Mouse (Mus musculus): ENCODE measurements around the gene Bhlha15. TPM values are rescaled to one million over a fixed set of nuclear protein-coding genes. Genes with fewer than 3 reads are reported as not detected.

Bhlha15 gene
- 0.63 and 1.1 TPM in 2 replicates for total RNA-seq (2021)
- long read RNA-seq, experiment 1, partial matches to known transcripts = 0 of 1 reads
- long read RNA-seq, experiment 1, other reads (novel, unspliced or antisense) = 1 of 1 reads
- long read RNA-seq, experiment 2 = 0 reads

DNA sequence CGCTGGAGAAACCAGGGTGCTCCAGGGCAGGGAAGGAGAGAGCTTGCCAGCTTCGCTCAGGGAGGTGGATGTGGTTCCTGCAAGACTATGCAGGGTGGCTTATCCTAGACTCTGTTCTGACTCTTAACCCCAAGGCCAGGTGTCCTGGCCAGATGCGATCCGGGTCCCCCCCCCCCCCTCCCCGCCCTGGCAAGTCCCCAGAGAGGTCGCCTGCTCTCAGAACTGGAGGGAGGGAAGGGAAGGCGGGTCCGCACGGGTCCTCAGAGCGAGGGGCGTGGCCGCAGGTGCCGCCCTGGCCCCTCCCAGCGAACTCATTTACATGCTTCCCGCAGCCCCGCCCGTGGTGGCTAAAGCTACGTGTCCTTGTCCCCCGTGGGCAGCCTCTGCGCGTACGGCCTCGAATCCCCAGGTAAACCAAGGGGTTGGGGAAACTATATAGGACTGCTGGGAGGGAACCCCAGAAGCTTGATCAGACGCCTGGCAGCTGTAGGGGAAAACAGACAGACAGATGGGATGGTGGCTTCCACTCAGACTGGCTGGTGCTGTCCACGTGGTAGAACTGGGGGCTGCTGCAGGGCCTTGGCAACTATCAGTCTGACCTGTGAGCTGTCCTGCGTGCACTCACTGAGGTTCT is at the start of gene Bhlha15:
Gene Bhlha15 (plus strand): TSS at position 337 of the 634 bp plus-strand sequence.
- peak; percentile 80 for DNase-seq

DNA sequence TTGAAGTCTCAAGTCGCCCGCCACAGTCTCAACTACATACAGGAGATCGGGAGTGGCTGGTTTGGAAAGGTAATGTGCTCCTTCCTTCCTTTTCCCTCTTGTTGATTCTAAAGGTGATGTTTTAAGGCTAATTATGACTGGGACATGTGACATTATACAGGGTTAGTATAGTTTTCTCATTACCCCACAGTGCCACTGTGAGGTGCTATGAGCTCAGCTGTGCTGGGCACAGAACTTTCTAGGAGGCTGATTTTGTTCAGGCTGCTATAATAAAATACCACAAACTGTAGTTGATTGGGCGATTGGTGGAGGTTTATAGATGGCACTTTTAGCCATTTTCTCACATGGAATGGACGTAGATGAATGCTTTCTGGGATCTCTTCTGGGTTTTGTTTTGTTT is 46.6 kb upstream of the Bhlha15 start:
- no peak for DNase-seq

DNA sequence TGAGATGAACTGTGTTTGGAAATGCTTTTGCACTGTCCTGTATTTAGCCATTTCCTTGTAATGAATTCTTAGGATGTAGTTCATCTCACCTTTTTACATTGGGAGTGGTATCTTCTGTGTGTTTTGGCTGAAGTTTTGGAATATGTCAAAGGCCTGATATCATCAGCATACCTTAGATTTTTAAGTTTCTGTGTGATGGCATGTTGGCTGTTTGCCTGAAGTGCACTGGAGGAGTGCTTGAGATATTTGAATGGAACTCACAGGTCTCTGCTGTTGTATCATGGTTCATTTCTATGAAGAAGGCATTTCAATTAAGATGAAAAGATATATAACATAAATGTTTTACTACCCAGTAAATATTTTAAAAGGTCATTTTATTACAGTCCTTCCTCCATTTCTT is 43.2 kb upstream of the Bhlha15 start:
- no peak for DNase-seq

DNA sequence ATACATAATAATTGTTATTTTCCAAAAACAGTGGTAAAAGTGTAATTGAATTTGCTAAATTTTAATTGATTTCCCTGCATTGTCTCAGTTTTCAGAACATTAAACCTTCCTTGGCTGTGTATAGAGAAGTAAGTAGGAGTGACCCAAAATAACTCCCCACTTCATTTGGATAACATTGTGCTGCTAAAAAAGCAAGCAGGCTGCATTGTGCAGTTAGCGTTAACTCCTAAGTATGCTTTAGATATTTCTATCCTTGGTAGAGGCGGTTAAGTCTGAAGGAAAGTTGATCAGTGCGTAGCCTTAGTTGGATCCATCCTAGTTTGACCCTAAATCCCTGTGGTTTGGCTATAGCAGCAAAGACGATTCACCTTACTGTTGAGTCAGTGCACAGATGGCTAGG is 40.6 kb upstream of the Bhlha15 start:
- no peak for DNase-seq

DNA sequence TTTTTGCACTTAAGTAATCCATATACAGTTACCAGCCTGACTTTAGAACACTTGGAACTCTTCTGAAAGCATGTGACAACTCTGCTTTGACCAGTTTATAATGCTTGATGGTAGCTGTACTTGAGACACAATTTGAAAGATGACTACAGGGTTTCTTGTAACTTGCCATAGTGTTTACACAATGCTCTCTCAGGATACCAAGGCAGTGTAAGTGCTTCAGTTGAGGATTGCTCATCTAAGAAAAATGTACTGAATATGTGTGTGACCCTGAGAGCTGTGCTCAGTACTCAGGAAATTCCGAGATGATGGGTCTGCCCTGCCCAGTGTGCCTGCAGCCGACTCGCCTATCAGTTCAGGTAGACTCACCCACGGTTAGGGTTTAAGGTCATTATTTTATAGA is 38.8 kb upstream of the Bhlha15 start:
- DNase-seq = no peak

DNA sequence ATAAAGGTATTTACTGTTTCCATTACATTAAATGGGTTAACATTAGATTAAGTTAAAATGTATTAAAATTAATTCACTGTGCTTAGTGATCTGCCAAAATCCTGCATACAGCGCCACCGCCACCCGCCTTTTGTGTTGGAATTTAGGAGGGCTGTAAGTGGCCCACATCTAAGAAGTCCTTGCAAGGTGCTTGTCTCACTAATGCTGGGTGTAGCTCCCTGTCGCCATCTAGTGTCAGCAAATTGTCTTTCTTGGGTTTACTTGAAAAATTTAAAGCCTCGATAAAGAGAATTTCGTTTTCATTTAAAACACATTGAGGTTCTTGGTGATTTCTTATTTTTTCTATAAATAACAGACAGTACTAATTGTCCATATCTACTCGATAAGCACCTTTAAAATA is 35.6 kb upstream of the Bhlha15 start:
- peak; percentile 78 for DNase-seq

DNA sequence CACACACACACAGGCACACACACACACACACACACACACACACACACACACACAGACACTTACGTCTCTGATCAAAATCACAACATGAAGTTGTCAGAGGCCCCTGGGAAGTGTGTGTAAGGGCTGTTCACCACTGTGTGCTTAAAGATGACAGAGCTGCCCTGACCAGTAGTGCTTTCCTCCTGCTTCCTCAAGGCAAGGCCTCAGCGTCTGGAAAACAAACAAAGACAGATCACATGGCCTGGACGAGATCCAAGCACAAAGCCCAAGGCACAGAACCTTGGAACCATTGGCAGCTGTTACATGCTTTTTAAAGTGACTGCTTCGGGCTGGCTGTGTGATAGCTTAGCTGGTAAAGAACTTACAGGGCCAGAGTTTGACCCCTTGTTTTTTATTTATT is 31.5 kb upstream of the Bhlha15 start:
- peak; percentile 90 for DNase-seq

DNA sequence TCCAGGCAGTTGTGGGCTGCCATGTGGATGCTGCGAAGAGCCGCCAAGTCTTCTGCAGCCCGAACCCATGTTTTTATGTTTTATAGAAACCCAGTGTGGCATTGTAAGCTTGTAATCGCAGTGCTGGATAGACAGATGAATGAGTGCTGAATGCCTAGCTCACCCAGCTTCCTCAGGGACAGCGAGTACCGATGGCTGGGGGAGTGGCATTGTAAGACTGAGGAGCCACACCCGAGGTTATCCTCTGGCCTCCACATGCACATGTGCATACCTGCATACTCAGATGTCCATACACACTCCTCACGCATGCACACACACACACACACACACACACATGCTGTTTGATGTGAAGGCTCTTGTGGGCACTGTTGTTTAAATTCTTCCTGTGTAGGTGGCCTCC is 30.9 kb upstream of the Bhlha15 start:
- no peak for DNase-seq

DNA sequence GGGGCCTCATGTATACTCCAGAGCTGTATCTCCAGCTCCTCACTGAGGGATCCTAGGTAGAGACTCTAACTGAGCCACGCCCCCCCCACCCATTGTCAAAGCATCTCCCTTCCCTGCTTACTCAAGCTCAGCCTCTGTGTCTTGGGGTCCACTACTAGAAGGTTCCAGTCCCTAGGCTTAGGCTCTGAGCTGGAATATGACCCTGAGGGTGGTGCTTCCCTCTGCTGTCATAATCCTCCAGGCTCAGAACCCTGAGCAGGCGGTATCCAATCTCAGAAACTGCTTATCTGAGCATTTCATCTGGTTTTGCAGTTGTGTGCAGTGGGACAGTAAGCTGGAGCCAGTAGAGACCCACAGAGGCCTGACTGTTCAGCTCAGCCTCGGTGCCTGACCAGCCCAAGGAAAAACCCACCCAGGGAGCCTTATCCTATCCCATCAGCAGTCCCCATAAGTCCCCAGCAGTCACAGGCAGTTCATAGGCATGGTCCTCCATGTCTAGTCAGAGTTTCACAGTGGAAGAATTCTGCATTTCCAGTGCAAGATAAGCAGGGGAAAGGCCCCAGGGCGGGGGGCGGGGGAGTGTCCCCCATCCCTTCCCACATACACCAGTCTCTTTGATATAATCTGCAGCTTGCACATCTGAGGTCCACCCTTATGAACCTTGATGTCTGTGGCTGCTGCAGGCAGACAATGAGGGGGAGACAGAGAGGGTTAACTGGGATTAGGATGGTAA is 27.8 kb upstream of the Bhlha15 start:
- DNase-seq = no peak

DNA sequence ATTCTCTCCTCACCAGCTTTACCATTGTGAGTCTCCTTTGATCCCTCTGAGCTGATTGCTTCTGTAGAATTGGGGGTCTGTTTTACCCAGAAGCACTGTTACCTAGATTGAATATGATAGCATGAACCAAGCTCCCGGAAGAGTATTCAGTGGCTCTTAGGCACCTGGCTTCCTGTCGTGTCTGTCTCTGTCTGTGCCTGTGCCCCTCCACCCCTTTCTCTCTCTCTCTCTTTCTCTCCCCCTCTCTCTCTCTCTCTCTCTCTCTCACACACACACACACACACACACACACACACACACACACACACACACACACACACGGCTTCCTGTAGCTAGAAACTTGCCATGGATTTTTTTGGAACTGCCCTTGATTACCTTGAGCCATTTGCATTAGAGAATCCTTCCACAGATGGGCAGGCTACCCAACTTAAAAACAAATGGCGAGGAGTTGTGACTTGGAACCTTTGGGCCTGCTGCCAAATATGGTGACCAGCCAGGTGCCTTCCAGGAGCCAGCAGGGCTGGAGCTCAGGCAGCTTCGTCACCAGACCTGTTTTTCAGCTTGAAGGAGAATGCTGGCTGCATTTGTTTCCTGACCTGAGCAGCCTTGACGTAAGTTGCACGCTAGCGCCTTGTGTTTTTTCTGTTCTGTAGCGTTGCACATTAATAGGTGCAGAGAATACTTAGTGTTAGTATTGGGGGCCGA is 27.1 kb upstream of the Bhlha15 start:
- DNase-seq = peak; percentile 41

DNA sequence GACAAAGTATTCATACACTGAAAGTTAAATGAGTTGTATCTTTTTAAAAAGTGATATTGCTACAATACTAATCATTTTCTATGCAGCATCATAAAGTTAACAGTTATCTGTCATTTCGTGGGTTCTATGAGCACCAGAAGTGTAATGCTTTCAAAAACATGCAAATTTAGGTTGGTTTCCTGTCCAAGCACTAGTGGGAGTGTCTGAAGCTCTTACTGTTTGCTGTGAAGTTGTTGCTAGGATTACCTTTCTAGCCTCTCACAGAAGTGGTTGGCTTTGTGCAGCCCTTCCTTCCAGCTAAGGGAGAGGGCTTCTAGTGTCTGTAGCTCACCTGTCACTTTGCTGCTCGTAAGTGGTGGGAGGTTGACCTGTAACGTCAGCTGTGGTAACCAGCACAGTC is 24.3 kb upstream of the Bhlha15 start:
- no peak for DNase-seq

DNA sequence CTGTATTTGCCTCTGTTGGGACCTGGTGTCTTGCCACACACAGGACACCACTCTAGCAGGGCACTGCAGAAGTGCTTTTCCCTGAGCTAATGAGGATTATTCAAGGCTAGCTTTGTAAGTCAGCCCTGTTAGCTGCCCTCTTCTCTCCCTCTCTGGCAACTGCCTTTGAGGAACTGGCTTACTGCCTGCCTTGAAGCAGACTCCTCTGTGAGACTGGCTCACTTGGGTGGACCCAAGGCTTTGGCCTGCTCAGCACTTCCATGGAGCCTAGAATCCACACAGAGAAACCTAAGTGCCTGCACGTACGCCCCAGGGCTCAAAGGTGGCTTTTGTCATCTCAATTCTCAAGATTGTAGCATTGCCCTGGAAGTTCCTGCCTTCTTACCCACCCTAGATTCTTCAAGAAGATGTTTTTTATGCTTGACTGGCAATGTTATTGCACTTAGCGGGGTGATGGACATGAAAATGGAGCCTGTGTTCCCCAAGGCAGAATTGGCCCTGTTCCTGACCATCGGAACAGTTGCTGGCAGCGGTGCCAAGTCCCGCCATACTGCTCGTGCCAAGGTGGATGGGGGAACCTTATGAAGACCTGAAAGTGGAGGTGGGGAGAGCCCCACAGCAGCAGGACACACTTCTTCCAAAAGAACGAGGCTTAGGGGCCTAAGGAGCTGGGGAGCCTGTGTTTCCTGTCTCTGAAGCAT is 20.7 kb upstream of the Bhlha15 start:
- no peak for DNase-seq

DNA sequence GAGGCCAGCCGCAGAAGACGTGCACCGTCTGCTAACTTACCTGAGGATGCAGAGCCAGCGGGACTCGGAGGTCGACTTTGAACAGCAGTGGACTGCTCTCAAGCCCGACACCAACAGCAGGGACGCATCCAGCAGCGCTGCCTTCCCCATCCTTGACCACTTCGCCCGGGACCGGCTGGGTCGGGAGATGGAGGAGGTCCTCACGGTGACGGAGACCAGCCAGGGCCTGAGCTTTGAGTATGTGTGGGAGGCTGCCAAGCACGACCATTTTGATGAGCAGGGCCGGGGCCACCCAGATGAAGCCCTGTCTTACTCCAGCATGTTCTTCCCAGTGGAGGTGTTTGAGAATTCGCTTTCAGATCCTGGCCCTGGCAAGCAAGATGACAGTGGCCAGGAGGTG is 16.4 kb upstream of the Bhlha15 start:
- DNase-seq = no peak

DNA sequence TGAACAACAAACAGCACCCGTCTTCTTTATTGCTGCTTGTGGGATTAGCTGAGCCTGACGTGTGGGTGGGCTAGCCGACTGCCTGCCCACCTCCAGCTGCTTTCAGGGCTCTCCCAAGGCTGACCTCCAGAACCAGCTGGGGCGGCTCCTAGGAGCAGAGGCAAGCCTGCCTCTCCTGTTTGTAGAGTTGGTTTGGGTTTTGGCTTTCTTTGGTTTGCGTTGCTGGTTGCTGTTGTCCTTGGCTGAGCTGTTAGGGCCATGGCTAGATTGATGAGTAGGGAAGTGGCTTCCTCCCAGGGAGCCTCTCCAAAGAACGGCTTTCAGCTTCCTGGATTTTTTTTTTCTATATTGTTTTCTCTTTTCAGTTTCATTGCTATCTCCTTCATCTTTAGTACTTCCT is 11.9 kb upstream of the Bhlha15 start:
- DNase-seq = peak; percentile 41

DNA sequence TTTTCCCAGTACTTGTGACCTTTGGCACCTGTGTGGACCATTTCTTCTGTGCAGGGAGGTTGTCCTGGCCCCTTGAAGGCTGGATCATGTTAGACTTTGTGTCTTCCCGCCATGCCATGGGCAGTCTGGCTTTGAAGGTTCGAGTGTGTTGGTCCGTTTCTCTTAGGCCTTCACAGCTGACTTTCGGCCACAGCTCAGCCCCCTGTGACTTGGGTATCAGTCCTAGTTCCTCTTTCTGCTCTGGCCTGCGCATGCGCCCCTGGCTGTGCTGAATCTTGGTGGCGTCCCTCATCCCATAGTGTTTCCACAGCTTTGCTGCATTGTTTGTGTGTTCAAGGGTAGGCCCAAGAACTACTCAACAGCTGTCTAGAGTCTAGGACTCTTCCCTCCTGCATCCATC is 8.8 kb upstream of the Bhlha15 start:
- DNase-seq = no peak

DNA sequence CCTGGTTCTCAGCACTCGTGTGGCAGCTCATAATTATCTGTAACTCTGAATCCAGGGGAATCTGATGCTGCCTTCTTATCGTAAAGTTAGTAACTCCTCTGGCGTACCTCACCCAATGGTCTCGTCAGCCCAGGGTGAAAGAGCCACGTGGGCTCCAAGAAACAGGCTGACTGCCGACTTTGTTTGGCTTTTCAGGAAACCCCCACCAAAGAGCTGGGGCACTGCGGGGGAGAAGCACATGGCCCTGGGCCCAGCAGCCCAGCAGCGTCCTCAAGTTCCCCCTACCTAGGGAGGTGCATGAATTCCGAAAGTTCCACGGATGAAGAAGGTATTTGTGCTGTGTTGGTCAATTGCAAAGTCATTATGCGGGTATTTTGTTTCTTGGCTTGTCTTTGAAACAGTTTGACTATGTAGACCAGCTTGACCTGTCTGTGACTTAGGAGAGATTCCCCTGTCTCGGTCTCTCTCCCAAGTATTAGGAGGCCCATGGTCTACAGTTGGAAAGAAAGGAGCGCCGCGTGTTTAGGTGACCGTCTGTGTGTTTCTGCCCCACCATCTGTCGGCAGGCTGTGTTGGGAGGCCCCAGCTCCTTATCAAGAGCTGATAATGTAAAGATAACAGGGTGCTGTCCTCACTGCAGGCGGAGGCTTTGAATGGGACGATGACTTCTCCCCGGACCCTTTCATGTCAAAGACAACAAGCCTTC is 7.4 kb upstream of the Bhlha15 start:
- no peak for DNase-seq

DNA sequence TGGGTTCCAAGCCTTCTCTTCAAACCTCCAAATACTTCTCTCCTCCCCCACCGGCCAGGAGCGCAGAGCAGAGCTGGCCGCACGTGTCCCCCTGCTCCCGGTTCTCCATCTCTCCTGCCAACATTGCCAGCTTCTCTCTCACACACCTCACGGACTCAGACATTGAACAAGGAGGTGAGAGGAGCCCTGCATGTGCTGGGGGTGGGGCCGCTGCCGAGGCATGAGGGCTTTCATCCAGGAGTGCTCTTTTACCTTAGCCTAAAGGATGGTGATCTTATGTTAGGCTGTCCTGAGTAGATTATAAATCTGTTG is 6.9 kb upstream of the Bhlha15 start:
- no peak for DNase-seq

DNA sequence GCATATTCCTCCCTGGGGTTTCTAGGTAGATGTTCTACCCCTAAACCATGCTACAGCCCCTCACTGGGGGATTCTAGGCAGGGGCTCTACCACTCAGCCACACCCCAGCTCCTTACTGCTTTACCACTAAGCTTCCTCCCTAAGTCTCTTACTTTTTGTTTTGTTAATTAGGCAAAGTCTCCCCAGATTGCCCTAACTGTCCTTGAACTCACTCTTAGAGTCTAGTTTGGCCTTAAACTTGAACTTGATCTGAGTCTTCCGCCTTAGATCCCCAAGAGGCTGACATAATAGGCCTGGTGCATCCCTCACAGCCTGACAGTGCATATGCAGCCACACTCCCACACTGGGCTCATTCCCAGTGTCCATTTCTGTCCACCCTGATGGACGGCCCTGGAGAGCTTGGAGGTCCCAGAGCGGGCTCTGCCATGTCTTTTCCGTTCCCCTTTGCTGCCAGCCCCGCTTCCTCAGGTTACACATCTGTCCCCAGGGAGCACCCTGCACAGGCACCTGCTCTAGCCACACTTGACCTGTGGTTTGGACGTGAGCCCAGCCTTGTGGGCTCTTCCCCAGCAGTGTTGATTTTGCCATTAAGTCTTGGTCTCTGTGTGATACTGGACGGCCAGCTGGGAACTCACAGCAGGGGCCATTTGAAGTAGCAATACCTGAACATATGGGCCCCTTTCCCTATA is 6.3 kb upstream of the Bhlha15 start:
- no peak for DNase-seq

DNA sequence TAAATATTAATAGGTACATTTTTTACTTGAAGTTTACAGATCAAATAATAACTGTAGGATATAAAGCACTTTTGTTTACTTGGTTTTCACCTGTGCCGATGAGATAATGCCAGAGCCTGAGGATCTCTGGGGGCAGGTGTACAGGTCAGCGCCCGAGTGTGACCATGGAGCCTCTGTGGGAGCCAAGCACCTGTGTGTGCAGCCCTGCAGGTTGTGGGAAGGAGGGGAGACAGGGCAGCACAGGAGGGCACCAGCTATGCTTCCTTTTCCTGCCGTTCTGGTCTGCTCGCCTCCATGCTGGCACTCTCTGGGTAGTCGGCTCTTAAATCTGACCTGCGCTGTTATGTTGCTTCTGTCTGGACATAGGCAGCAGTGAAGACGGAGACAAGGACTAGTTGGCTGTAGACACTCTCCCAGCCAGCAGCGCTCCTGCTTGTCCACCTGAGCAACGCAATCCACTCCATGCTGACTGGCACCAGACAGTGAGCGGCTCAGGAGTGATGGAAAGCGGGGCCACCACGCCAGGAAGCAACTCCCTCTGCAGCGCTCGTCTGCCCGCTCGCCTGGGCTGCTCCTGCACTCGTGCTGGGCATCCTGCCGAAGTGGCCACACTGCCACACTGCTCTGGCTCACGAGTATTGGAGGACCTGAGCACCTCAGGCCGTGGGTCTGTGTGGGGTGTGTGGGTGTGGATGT is 5.6 kb upstream of the Bhlha15 start:
- DNase-seq = no peak

DNA sequence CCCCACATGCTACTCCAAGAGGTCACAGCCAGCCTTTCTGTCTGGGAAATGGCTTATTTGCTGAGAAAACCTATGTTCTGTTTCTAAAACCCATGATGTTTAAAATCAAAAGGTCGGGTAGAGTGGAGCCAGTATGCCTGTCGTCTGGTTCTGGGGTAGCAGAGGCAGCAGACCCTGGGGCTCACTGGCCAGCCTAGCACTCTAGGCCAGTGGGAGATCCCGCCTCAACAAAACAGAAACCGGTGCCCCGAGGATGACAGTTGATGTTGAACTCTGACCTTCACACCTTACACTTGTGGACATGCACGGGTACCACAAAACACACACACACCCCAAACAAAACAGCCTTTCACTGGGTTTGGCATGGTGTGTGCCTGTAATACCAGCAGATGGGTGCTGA is 1.7 kb upstream of the Bhlha15 start:
- no peak for DNase-seq

DNA sequence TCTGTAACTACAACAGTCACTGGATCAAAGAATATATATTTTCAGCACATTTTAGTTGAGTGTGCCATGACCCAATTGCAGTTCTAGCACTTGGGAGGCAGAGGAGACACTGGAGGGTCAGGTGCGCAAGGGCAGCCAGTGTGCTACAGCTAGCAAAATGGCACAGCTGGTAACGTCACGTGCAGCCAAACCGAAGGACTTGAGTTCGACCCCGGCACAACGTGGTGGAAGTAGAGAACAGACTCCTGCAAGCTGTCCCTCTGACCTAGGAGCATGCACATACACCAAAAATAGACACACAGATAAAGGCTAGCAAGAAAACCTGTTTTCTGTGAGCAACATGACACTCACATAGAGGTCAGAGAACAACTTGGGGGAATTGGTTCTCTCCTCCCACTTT is 759 bp upstream of the Bhlha15 start:
- no peak for DNase-seq
